Mouse (Mus musculus): ENCODE data around the gene Cblc.

Cblc gene

GRCm38 (mm10) chr7:19781741-19782140 is 14.9 kb downstream of the Cblc start:
- no peak for DNase-seq (ENCODE audit: low spot score)

DNA sequence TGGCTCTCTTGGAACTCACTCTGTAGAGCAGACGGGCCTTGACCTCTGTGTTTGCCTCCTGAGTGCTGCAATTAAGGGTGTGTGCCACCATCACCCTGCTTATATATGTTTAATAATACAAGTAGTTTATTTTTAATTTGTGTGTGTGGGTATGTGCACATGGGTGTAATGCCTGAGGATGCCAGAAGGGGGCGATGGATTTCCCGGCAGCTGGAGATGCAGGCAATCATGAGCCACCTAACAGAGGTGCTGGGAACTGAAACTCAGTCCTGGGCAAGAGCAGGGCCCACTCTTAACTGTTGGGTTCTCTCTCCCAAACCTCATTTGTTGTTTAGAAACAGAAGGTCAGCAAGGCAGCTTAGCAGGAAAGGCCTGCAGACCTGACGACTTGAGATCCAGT is 16.7 kb downstream of the Cblc start:
- no peak for DNase-seq (ENCODE audit: low spot score)

DNA sequence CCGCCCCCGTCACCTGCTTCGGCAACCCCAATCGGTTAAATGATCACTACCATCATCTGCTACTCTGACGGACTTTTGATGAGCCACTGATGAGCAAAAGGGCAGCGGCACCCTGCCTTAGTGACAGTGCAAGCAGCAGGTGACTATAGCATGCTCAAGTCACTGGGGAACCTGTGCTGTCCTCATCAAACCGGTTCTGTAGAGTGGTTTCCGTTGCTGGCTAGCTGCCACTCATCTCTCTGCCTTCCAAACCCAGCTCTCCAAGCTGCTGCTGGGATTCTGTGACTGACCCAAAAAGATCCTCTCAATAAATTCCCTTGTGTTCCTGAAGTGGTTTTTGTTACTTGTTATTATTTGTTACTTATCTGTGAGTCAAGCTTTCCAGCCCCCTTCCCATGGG is 18.0 kb downstream of the Cblc start:
- DNase-seq (ENCODE audit: low spot score): no peak

DNA sequence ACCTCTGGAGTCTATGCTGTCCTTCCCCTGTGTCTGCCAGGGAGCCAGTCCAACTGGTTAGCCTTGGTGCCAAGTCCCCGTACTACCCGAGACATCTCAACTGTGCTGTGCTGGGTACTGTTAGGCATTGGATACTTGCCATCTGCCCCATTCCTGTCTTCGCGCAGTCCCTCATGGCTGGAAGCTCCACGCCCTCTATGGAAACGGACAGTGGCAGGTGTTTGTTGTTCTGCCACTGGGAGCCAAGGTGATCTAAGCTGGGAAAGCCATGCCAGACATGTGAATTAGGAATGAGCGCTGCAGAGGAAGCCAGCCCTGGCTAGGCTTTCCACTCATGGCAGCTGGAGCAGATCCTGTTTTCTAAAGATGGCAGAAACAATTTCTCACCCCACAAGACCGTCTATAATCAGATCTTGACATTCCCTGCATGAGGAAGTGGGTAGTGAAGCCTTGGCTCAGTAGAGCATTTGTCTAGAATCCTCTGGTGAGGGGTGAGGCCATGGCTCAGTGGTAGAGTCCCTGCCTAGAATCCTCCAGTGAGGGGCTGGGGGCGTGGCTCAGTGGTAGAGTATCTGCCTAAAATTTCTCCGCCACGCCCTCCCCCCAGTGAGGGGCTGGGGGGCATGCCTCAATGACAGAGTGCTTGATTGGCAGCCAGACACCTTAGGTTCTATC is 19.4 kb downstream of the Cblc start:
- no peak for DNase-seq (ENCODE audit: low spot score)

- DNase-seq (ENCODE audit: low spot score): no peak
Observed at GRCm38 (mm10) chr7:19771682-19772081, 24.9 kb downstream of the Cblc start.

- no peak for DNase-seq (ENCODE audit: low spot score)
Observed at GRCm38 (mm10) chr7:19770984-19771391, 25.6 kb downstream of the Cblc start, which contains the start of gene Bcam. Bcam (minus strand) TSS chr7:19771016.

- DNase-seq (ENCODE audit: low spot score): peak; percentile 88
Observed at GRCm38 (mm10) chr7:19770375-19770754, 26.2 kb downstream of the Cblc start.

GRCm38 (mm10) chr7:19769434-19770374 is 26.9 kb downstream of the Cblc start:
- no peak for DNase-seq (ENCODE audit: low spot score)

DNA sequence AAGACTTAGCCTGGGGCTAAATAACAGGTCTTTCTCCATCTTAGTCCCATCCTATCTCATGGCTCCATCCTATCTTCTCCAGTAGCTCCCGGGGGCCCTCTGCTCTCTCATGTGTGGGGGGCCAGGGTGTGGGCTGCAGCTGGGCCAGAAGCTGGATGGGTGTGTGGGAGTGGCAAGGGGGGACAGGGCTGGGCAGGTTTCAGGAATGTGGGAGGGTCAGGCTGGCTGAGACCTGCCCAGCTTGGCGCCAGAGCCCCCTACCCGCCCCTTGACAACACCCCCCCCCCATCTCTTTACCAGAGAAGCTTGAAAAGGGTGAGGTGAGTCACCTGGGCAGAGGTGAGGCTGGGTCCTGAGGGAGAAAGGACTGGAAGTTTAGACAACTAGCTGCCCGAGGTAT is 27.6 kb downstream of the Cblc start:
- no peak for DNase-seq (ENCODE audit: low spot score)

- no peak for DNase-seq (ENCODE audit: low spot score)
Observed at GRCm38 (mm10) chr7:19768251-19768650, 28.4 kb downstream of the Cblc start.

- no peak for DNase-seq (ENCODE audit: low spot score)
Observed at GRCm38 (mm10) chr7:19764581-19764980, 32.0 kb downstream of the Cblc start.

- DNase-seq (ENCODE audit: low spot score): no peak
Observed at GRCm38 (mm10) chr7:19763829-19764477, 32.7 kb downstream of the Cblc start.

DNA sequence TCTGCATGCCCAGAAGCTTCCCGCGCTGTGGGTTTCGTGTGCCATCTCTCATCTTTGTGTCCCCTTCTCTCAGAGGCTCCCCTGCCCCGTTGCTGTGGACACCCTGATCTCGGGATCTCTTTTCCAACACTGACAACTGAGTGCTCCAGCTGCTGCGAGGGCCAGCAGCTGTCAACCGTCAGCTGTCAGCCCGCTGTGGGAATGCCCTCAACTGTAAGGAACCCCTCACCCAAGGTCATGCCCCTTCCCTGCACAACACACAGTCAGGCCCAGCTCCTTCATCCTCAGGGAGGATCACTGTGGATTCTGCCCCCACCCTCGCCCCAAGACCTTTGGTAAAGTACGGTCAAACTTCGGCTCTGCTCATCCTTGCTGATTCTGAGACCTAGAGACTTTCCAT is 34.3 kb downstream of the Cblc start:
- no peak for DNase-seq (ENCODE audit: low spot score)

- no peak for DNase-seq (ENCODE audit: low spot score)
Observed at GRCm38 (mm10) chr7:19760021-19760420, 36.6 kb downstream of the Cblc start.

GRCm38 (mm10) chr7:19758623-19759022 is 38.0 kb downstream of the Cblc start:
- no peak for DNase-seq (ENCODE audit: low spot score)

- peak; percentile 63 for DNase-seq (ENCODE audit: low spot score)
Observed at GRCm38 (mm10) chr7:19755851-19756786, 40.5 kb downstream of the Cblc start.

DNA sequence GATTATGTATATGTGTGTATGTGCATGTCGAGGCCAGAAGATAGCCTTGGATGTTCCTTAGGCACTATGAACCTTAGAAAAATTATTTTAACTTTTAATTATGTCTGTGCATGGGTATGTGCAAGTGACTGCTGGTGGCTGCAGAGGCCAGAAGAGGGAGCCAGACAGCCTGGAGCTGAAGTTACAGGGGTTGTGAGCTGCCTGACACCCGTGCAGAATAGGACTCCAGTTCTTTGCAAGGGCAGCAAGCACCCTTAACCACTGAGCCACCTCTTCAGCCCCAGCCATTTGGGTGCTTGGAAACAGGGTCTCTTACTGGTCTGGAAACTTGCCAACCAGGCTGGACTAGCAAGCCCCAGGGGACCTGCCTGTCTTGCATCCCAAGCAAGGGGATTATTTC is 41.6 kb downstream of the Cblc start:
- no peak for DNase-seq (ENCODE audit: low spot score)

GRCm38 (mm10) chr7:19754065-19754464 is 42.5 kb downstream of the Cblc start:
- no peak for DNase-seq (ENCODE audit: low spot score)

- DNase-seq (ENCODE audit: low spot score): peak; percentile 38
Observed at GRCm38 (mm10) chr7:19753587-19753986, 43.0 kb downstream of the Cblc start.

DNA sequence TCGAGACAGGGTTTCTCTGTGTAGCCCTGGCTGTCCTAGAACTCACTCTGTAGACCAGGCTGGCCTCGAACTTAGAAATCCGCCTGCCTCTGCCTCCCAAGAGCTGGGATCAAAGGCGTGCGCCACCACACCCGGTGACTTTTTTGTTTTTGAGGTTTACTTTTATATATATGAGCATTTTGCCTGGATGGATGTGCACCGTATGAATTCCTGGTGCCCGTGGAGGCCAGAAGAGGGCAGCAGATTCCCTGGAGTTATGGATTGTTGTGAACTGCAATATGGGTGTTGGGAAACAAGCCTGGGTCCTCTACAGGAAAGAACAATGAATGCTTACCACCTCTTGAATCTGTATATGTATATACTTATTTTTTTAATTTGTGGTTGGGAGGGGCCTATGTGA is 44.0 kb downstream of the Cblc start:
- DNase-seq (ENCODE audit: low spot score): no peak

DNA sequence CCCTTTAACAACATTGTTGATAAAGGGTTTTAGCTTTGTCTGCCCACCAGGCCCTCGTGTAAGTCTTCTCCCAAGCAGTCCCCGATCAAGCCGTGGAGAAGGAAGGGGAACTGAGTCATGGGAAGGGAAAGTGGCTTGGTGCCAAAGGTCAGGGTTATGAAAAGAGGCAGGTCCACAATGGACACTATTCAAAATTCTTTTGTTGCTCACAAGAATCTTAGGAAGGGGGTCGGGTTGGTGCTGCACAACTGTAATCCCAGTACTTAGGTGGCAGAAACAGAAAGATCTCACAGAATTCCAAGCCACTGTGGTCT is 45.6 kb downstream of the Cblc start:
- no peak for DNase-seq (ENCODE audit: low spot score)

Data from ovary, postnatal 36 days (tissue).